Mouse (Mus musculus) heart, adult 2 months (tissue): ENCODE measurements around the gene Slc22a3. TPM values are rescaled to one million over a fixed set of nuclear protein-coding genes. Genes with fewer than 3 reads are reported as not detected.

Experiments
- DNase-seq, 2 experiments: peaks; one replicate each; pipeline ENCODE4 v3.0.0; 2021
- H3K27ac ChIP-seq: fragments of 200-600 bp; 2 replicates; pipeline ENCODE4 v1.8.1; 2022
- H3K27me3 ChIP-seq: fragments of 200-500 bp; 2 replicates; pipeline ENCODE4 v1.6.1; 2012; ENCODE audit warnings: mild to moderate bottlenecking, low read length, inconsistent platforms, mixed read lengths; ENCODE audit not compliant: control insufficient read depth, insufficient read depth
- H3K36me3 ChIP-seq: fragments of 200-500 bp; 2 replicates; pipeline ENCODE4 v1.6.1; 2012; ENCODE audit warnings: low read length, inconsistent platforms; ENCODE audit not compliant: control insufficient read depth, insufficient read depth
- H3K4me1 ChIP-seq: fragments of 200-500 bp; 2 replicates; pipeline ENCODE4 v1.6.1; 2011; ENCODE audit warnings: low read length; ENCODE audit not compliant: control insufficient read depth, insufficient read depth
- H3K4me3 ChIP-seq: fragments of 200-600 bp; 2 replicates; pipeline ENCODE4 v1.8.1; 2022
- H3K79me2 ChIP-seq: fragments of 200-500 bp; replicated peaks from 2 replicates; pipeline ENCODE4 v1.6.1; 2012; ENCODE audit warnings: mild to moderate bottlenecking, inconsistent platforms, low read length, moderate library complexity, mixed read lengths; ENCODE audit not compliant: control insufficient read depth, insufficient read depth
- H3K9ac ChIP-seq: fragments of 200-500 bp; 2 replicates; pipeline ENCODE4 v1.6.1; 2012; ENCODE audit warnings: low read depth, mild to moderate bottlenecking, control low read depth, inconsistent platforms, low read length, mixed read lengths
- CTCF ChIP-seq: fragments of 200-600 bp; IDR thresholded peaks from 2 replicates; pipeline ENCODE4 v1.8.1; 2022; ENCODE audit warnings: antibody characterized with exemption, mild to moderate bottlenecking, moderate library complexity
- EP300 ChIP-seq: fragments of 200-500 bp; IDR thresholded peaks from 2 replicates; pipeline ENCODE4 v1.6.1; 2011; ENCODE audit warnings: low read depth, low read length, control low read depth; ENCODE audit not compliant: insufficient read depth
- POLR2A ChIP-seq: fragments of 200-500 bp; IDR thresholded peaks from 2 replicates; pipeline ENCODE4 v1.6.1; 2011; ENCODE audit warnings: mild to moderate bottlenecking, low read depth, low read length, control low read depth; ENCODE audit not compliant: insufficient read depth
- WGBS: fragments of 180-500 bp; shearing (Covaris S2); methylation state at CpG from one replicate; pipeline ENCODE4 v1.1.7; 2018; 5-methylcytosine and 5-hydroxymethylcytosine counted together
- intact Hi-C: fragments of 180-260 bp; cut with DNase I; formaldehyde crosslinking; loops from one replicate; pipeline ENCODE4 v1.15.1; 2025
- polyA plus RNA-seq: library from polyadenylated mRNA; depleted of rRNA; stranded (reverse); fragments of >200 nt; gene quantifications from 2 replicates; pipeline ENCODE4 v1.2.3, GENCODE M21; 2012
- total RNA-seq, 2 experiments: library from RNA; stranded (reverse); gene quantifications; 2 replicates each; pipeline ENCODE4 v1.2.3; 2021

Slc22a3 gene
- total and polyA plus RNA-seq, 3 experiments, result 5.6 to 11.3 (median 9.3) TPM

DNA sequence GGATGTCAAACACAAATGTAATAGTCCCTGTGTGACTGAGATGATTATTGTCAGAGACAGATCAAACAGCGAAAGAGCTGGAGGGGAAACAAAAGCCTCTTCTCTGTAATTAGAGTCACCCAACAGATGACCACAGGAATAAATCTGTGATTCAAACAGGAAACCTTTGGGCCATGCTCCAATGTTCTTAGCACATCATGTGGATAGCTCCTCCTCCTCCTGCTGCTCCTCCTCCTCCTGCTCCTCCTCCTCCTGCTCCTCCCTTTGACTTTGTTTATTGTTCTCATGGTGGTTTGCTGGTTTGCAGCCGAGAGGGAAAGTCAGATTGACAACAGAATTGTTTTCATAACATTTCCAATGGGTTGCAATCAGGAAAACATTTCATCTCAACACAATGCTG lies 28.1 kb downstream of the Slc22a3 start:
- DNase-seq, result no peak
- H3K79me2 ChIP-seq, result no peaks in the 10 kb centered on the region
- H3K4me1 ChIP-seq, result no peaks in the 10 kb centered on the region
- intact Hi-C loops, result no loop called here
- H3K27ac ChIP-seq, result no peak overlapping the region
- 39% methylated on average over 2 of the region's 2 CpGs for WGBS
- H3K27me3 ChIP-seq, result no peaks in the 10 kb centered on the region
- no peak for TF ChIP-seq POLR2A
- TF ChIP-seq EP300, result no peak
- no peak for TF ChIP-seq CTCF
- no peak overlapping the region for H3K9ac ChIP-seq
- no peak overlapping the region for H3K4me3 ChIP-seq
- no peaks in the 10 kb centered on the region for H3K36me3 ChIP-seq

DNA sequence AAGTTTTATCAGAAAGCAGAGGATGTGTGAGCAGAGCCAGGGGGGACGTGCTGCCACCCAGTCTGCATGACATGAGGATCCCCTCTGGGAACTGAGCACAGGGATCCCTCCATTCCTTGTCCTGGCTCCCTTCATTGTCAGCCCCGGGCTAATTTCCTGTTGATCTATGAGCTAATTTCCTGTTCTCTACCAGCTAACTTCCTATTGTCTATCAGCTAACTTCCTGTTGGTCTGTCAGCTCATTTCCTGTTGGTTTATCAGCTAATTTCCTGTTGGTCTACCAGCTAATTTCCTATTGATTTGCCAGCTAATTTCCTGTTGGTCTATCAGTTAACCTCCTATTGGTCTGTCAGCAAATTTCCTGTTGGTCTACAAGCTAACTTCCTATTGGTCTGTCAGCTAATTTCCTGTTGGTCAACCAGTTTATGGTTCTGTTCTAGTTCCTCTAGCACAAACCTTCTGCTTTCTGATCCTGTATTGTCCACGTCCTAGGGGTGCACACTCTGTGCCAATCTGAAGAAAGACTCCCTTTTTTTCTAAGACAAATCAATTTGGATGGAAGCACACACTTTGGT lies 32.9 kb downstream of the Slc22a3 start:
- no peak for TF ChIP-seq EP300
- TF ChIP-seq POLR2A, result no peak
- no peak for TF ChIP-seq CTCF
- no peak for DNase-seq
- no peaks in the 10 kb centered on the region for H3K27me3 ChIP-seq
- 47% methylated on average over 3 of the region's 3 CpGs for WGBS
- H3K9ac ChIP-seq, result no peak overlapping the region
- no peaks in the 10 kb centered on the region for H3K36me3 ChIP-seq
- H3K79me2 ChIP-seq, result no peaks in the 10 kb centered on the region
- H3K4me1 ChIP-seq, result no peaks in the 10 kb centered on the region
- H3K27ac ChIP-seq, result no peak overlapping the region
- no peak overlapping the region for H3K4me3 ChIP-seq
- intact Hi-C loops, result no loop called here

DNA sequence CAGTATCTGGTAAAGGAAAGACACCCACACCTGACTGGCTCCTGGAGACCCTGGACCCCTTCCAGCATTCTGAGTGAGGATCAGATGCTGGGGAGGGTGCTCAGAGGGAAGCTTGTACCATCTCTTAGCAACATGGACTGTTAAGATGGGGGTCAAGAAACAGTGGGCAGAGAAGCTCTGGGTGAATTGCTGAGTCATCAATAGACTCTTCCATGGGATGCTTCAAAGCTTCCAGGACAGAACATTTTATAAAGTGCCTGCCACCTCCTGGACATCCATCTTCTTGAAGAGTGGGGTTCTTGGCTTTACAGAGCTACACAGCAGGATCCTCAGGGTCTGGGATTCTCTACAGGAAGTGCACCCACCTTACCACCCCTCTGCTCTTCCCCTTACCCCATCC lies 35.0 kb downstream of the Slc22a3 start:
- no peaks in the 10 kb centered on the region for H3K27me3 ChIP-seq
- intact Hi-C loops, result no loop called here
- no peak for TF ChIP-seq POLR2A
- TF ChIP-seq CTCF, result no peak
- TF ChIP-seq EP300, result no peak
- H3K79me2 ChIP-seq, result no peaks in the 10 kb centered on the region
- no peak for DNase-seq
- H3K4me3 ChIP-seq, result no peak overlapping the region
- no peak overlapping the region for H3K9ac ChIP-seq
- no peaks in the 10 kb centered on the region for H3K36me3 ChIP-seq
- no peaks in the 10 kb centered on the region for H3K4me1 ChIP-seq
- no peak overlapping the region for H3K27ac ChIP-seq

DNA sequence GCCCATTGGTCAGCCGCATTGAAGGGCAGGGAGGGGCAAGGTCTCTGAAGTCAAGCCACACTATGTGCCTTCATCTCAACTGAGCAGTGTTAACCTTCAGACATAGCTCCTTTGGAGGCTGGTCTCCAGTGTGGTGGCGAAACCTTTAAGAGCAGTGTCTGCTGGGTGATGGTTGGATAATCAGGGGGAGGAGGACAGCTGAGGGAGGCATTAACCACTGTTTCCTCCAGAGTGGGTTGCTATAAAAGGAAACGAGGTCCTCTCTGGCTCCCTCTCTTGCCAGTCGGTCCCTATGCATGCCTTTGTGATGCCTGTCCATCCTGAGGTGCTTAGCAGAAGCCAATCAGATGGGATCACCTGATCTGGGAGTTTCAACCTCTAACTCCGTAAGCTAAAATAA lies 38.8 kb downstream of the Slc22a3 start:
- TF ChIP-seq EP300, result no peak
- no peak for TF ChIP-seq POLR2A
- no peak for TF ChIP-seq CTCF
- 70% methylated on average over 5 of the region's 5 CpGs for WGBS
- H3K79me2 ChIP-seq, result no peaks in the 10 kb centered on the region
- DNase-seq, result no peak
- intact Hi-C loops, result no loop called here
- H3K36me3 ChIP-seq, result no peaks in the 10 kb centered on the region
- no peak overlapping the region for H3K27ac ChIP-seq
- H3K9ac ChIP-seq, result no peak overlapping the region
- no peaks in the 10 kb centered on the region for H3K27me3 ChIP-seq
- H3K4me1 ChIP-seq, result no peaks in the 10 kb centered on the region; the same call in 1 of the 2 replicates
- H3K4me3 ChIP-seq, result no peak overlapping the region

DNA sequence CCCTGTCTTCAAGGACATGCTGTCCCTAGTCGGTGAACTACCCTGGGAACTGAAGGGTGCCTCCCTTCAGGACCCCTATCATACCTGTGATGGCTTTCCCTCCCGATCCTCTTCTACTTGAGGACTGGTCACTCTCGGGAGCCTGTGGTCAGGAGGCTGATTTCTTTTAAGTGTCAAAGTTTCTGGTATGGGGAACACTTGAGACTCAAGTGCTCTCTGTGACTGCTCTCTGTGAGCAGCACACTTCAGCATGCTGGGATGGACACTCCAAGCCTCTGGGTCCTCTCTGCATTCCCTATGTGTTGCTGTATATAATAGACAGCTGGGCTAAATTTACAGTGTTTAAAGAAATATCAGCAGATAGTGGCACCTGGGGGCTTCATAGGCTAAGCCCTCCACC lies 39.9 kb downstream of the Slc22a3 start:
- no peaks in the 10 kb centered on the region for H3K27me3 ChIP-seq
- TF ChIP-seq EP300, result no peak
- intact Hi-C loops, result no loop called here
- H3K27ac ChIP-seq, result no peak overlapping the region
- H3K9ac ChIP-seq, result no peak overlapping the region
- 63% methylated on average over 3 of the region's 3 CpGs for WGBS
- DNase-seq, result no peak
- H3K36me3 ChIP-seq, result no peaks in the 10 kb centered on the region
- H3K79me2 ChIP-seq, result no peaks in the 10 kb centered on the region
- H3K4me3 ChIP-seq, result no peak overlapping the region
- H3K4me1 ChIP-seq, result no peaks in the 10 kb centered on the region; the same call in 1 of the 2 replicates

DNA sequence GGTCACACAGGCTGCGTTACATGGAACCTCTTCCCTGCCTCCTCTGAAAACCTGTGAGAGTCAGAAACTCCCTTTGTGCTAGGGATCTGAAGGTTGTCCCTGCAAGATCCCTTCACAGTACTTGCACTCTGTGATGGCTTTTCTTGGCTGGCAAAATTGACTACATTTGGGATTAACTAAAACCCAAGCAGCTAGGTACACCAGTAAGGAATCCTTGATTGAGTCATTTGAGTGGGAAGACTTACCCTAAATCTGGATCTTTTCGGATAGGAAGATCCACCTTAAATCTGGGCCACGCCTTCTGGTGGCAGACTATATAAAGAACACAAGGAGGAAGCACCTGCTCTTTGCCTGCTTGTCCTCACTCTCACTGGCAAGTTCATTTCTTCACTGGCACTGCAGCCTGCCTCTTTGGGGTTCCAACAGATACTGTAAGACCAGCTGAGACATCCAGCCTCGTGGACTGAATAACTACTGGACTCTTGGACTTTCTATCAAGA lies 41.0 kb downstream of the Slc22a3 start:
- no peaks in the 10 kb centered on the region for H3K36me3 ChIP-seq
- H3K79me2 ChIP-seq, result no peaks in the 10 kb centered on the region
- no peaks in the 10 kb centered on the region; the same call in 1 of the 2 replicates for H3K4me1 ChIP-seq
- H3K9ac ChIP-seq, result no peak overlapping the region
- TF ChIP-seq POLR2A (no peak), EP300 (no peak), CTCF (no peak)
- H3K4me3 ChIP-seq, result no peak overlapping the region
- 62% methylated on average over 4 of the region's 4 CpGs for WGBS
- DNase-seq, result no peak
- no peaks in the 10 kb centered on the region for H3K27me3 ChIP-seq
- intact Hi-C loops, result no loop called here
- no peak overlapping the region for H3K27ac ChIP-seq
